Mouse (Mus musculus): Measurements from ENCODE around the gene Syt1.

Gene Syt1

GRCm38 (mm10) chr10:108638095-108638494, 372.7 kb downstream of the Syt1 start:
- DNase-seq: no peak

DNA sequence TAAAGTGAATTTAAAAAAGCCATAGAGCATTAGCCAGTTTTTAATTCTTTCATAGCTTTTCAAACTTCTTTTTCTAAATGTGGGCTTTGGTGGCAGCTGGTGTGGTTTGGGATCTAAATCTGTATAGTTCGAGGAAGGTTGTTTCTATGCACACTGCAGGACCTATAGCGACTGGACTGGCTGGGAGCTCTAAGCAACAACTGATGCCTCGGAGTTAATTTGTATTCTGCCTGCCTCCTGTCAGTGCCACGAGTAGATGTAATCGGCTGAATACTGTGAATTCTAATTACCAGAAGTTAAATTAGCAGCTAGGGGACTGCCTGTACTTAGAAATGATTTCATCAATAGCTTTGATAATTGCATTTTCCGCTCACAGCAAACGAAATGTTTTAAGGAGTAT, 374.7 kb downstream of the Syt1 start:
- DNase-seq: no peak

DNA sequence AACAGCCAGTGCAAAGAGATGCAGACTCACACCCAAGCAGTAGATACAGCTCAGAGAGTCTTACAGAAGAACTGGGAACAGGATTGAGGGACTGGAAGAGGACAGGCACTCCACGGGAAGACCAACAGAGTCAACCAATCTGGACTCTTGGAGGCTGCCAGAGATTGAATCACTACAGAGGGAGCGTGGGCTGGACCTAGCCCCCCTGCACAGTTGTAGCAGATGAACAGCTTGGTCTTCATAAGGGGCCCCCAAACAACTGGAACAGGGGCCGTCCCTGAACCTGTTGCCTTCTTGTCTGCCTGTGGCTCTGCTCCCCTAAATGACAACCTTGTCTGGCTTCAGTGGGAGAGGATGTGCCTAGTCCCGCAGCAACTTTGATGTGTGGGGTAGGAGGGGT, 375.2 kb downstream of the Syt1 start:
- no peak for DNase-seq

GRCm38 (mm10) chr10:108630841-108631240, 379.9 kb downstream of the Syt1 start:
- peak in 1 of 2 experiments; percentile 28 for DNase-seq

- no peak for DNase-seq
Observed at GRCm38 (mm10) chr10:108626404-108626803, 384.4 kb downstream of the Syt1 start.

DNA sequence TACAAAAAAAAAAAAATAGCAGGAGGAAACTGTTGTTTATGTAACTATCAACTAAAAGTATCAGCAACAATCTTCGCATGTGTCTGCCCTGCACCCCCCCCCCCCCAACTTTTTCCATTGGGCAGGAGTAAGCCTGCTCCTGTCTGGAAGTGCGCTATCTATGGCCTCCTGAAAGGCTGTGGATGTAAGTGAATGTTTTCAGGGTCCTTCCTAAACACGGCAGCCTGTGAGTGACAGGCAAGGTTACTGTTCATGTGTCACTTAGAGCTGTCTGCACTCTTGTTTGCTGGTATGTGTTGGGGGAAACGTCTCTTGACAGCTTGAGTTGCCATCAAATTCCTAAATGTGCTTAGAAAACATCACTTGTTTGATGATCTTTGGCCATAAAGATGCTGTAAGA, 387.8 kb downstream of the Syt1 start:
- no peak for DNase-seq

DNA sequence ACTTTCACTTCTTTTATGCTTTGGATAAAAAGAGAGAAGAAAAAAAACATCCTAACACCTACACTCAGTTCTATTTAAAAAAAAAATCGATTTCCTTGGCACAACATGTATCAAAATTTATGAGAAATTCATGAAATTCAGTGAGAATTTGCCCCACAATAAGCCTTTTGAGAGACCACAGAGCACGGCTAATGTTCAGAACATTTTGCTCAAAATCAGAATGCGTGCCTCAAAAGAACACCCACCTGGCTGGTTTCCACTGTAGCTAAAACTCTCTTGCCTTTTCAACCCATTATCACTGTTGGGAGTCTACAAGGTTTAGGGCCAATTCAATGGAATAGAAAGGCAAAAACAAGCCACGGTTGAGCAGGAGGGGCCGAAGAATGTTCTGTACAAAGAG, 390.9 kb downstream of the Syt1 start:
- DNase-seq: no peak

- no peak for DNase-seq
Observed at GRCm38 (mm10) chr10:108619217-108619616, 391.6 kb downstream of the Syt1 start.

DNA sequence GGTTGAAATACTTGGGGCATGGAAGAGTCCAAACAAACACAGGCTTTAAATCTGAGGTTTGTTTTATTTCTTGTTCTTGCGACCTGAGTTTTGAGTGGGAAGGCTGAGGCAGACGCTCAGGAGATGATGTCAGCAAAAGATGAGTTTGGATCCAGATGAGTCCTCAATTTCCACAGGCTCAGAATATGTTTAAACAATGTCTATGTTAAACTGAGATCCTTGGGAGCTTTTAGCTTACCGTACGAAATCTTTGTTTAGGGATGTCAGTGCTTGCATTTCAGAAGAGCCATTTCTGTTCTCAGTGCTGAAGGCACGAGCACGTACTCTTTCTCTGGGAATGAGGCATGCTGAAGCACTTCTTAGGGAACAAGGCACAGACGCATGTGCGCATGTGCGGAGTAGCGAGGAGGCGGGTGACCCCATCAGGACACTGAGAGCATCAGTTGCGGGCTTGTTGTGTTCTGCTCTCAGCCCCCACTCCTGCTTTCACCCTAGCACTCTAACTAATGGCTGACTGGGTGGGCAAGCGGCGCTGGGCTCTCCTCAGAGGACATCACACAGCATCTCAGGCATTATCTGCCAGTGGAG, 400.6 kb downstream of the Syt1 start:
- DNase-seq: no peak

DNA sequence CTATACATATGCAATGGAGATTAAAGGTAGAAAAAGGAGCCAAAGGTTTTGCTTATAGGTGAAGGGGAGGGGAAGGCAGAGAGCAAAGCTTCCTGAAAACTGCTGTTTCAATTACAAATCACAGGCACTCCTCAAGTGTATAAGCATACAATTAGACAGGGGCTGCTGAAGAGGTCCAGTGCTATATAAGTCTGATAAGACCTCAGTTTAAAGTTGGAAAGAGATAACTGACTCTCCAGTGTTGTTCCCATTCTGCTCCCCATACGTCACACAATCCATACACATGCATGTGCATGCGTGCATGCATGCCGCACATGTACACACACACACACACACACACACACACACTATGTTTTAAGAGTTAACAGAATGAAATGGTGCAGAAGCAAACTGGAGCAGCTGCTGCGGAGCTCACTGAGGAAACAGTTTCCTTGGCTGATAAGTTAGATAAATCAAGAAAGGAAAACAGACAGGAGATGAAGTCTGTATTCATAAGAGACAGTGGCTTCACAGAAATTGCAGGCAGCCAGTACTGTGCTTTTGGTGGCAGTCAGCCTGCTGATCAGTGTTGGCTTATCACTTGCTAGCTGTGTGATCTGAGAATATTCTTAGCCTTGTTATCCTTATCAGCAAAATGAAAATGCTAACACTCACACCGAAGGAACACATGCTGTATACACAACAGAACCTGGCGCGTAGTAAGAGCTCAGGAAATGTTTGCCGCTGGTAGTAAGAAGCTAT, 408.9 kb downstream of the Syt1 start:
- DNase-seq: no peak

- peak; percentile 35 to 54 for DNase-seq
Observed at GRCm38 (mm10) chr10:108600693-108601092, 410.1 kb downstream of the Syt1 start.

- no peak for DNase-seq
Observed at GRCm38 (mm10) chr10:108597385-108597784, 413.4 kb downstream of the Syt1 start.

DNA sequence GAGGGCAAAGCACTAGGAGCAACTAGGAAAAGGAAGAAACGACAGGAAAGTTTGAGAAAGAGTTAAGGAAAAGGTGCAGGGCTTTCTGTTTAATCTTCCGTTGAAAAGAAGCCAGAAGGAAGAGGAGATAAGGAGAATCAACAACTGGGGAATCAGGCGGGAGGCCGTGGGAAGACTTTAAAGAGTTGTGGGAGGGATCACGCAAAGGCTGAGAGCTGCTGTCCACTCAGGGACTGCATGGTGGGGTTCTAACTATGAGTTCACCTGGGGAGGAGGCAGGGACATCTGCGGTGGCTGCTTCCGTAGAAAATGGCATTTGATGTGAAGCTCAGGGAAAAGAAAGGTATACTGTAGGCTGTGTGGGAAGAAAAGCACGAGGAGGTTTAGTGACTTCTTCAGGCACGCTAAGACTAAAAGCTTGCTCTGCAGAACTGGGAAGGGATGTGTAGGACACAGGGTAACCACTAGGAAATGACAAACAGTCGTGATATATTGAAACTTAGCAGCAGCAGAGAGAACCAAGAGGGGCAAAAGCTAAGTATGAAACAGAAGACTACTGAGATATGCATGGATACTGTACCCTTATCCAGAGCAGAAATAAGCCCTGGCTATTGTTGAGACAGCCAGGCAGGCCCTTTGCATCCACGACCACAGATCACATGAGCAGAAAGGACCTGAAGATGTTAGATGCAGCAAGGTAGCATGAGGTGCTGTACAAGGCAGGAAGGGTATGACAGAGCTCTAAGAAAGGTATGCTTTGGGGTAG, 414.4 kb downstream of the Syt1 start:
- DNase-seq: no peak

- DNase-seq: no peak
Observed at GRCm38 (mm10) chr10:108589355-108589754, 421.4 kb downstream of the Syt1 start.

DNA sequence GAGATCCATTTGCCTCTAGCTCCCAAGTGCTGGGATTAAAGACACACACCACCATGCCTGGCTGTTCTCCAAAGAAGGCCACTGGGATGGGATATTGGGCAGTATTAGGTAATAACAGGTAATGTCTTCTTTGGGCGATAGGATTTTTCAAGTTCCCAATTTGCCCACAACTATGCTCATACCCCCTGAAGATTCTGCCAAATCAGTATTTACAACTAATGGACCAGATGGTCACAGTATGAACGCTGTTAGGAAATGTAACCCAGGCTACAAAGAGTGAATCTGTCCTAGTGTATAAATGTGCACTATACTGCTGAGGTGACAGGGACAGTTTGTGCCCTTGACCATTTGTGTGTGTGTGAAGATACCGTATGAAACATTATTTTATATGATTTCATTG, 421.9 kb downstream of the Syt1 start:
- DNase-seq: peak in 1 of 2 experiments; percentile 35

DNA sequence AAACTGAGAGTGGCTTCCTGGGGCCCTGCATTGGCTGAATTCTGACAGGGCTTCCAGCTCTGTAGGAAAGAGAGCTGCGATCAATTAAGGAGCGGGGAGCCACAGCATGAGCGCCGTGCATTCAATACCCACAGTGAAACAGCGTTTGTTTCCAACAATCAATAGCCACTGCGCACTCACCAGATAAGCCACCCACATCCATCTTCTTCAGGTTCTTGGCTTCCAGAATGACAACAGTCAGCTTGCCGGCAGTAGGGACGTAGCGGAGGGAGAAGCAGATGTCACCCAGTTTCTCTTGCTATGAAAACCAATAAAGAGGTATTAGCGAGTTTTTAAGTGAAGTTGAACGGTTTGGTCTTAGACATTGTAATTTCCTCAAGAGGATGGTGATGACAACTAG, 427.1 kb downstream of the Syt1 start:
- no peak for DNase-seq

DNA sequence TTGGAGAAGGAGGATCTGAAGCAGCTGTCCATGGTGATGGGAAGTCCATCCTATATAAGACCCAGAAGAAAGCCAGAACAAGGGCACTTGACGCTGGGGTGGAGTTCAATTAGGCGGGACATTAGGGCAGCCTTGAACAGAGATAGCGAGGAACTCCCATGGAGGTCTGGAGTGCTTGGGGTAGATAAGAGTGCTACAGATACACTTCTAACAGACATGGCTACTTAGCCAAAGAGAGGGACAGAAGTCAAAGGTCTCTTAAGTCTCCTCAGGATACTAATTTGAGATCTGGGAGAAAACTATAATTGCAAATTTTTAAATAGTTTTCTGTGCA, 428.4 kb downstream of the Syt1 start:
- DNase-seq: no peak

DNA sequence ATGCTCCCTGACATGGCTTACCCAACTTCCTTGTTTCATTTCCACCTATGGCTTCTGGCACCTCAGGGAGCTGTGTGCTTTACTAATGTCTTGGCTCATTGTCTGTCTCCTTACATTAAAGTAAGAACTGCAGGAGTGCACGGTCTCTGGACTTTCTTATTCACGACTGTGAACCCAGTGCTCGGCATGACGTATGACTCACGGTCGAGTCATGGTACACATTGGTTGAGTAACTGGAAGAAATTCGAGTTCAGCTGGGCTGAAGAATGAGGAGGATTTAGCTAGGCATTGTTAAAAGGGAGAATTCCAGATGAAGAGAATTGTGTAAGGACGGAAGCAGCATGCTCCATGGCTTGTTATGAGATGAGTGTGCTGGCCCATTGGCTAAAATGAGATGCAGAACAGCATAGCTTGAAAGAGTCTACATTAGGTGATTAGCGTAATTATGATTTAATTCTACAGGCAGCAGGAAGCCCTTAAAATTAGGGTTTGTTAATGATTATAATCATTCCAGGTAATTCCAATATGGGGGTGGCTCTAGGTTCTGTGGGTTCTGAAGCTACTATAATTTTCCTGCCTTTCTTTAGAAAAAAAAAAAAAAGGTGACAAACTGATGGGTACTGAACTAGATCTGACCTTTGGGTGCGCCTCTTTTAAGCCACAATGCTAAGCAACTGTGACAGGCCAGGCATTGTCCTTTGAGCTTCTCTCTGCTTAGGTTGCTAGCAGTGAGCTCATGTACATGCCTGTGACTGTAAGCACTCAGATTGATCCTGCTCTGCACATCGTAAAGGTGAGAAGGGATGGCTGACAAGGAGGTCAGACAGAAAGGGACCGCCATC, 429.0 kb downstream of the Syt1 start:
- no peak for DNase-seq

- DNase-seq: no peak
Observed at GRCm38 (mm10) chr10:108580786-108581420, 429.9 kb downstream of the Syt1 start.

DNA sequence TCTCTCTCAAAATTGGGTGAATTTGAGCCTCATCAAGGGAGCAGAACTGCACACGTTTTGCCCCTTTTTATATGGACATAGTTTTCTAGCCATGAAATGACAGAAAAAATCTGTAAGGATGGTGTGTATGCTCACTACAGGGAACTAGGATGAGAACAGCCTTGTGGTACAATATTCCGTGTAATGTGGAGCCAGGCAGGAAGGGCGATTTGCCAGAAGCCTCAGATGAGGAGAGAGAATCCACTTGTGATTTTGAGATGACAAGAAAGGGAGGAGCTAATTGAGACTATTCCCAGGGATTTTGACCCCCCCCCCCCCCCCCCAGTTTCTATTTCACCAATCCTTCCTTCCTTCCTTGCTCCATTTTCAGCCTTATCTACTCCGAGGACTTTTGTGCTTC, 431.4 kb downstream of the Syt1 start:
- DNase-seq: peak; percentile 53 to 56

DNA sequence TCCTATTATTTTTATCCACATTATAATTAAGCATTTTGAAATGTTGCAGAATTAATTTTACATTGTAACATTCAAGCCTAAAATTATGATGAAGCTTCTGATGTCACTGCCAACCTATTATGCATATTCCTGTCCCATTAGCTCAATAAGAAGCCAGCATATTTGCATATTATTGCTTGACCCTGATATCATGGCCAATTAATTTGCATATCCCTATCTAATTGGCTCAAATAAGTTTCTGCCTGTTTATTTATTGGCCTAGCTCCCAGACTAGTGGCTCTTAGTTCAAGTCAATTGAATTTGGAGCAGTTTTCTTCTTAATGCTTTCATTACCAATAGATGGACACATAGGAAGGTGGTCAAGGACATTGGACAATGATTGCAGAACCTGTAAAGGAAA, 433.2 kb downstream of the Syt1 start:
- no peak for DNase-seq

GRCm38 (mm10) chr10:108572764-108573163, 438.0 kb downstream of the Syt1 start:
- DNase-seq: no peak

DNA sequence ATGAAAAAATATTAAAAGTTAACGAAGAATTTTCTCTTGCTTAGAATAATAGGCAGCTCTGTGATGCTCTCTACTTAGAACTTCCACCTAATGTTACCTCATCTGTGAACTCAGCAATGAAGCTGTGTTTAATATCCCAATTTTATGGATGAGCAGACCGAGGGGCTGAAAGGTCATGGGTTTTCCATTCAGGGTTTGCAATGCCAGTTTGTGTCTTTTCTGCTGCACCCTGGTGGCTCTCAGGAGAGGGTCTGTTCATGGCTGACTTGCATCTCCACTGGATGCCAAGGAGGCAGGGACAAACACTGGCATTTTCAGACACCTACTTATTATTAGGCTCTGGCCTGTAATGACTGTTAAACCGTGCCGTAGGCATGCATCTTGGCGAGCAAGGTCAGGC, 439.7 kb downstream of the Syt1 start:
- DNase-seq: no peak
